Comparison of ENCODE assay signal across 20 mouse cellular contexts in the genomic region with DNA sequence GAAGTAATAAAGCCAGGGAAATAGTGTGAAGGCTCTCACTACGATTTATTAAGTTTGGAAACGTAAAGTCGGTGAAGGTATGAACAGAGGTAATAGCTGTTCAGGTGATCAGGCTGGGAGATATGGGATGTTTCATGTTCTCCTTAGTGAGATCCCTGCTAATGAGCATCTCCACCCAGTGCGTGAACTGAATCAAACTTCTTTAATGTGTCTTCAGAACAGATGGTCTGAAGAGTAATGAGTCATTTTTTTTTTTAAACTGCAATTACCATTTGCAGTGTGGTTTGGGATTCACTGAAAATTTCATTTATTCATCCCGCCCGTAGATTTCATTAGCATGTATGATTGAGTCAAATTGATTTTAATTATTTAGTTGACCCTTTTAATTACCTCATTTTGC.
DNase-seq lines count a peak whose midpoint lies in the region; ATAC-seq and TF ChIP-seq lines count a peak whose summit lies in the region.
"Had no signal": no experiment of that assay in that cellular context is flagged by ENCODE, and none has a peak within 500 bp of the region (broad histone marks: within the 10 kb centered on the region; RNA-seq: fewer than 3 reads in every experiment).

No protein-coding gene starts in this region.

- H3K4me2 ChIP-seq in forebrain, embryonic 15.5 days (replicated peaks) = no peak overlapping the region
- no peak overlapping the region for H3K4me2 ChIP-seq in forebrain, postnatal 0 days (ENCODE audit: low read depth)
- H3K4me2 ChIP-seq in hindbrain, embryonic 16.5 days (ENCODE audit: low read length) = no peak overlapping the region
- H3K4me2 ChIP-seq in hindbrain, embryonic 14.5 days (replicated peaks) = no peak overlapping the region
- H3K4me2 ChIP-seq: embryonic facial prominence, embryonic 13.5 days; heart, embryonic 13.5 days; hindbrain, embryonic 13.5 days had no signal

- no peaks in the 10 kb centered on the region for H3K36me3 ChIP-seq in forebrain, embryonic 15.5 days
- no peaks in the 10 kb centered on the region for H3K36me3 ChIP-seq in forebrain, postnatal 0 days (ENCODE audit: insufficient read depth)
- no peaks in the 10 kb centered on the region for H3K36me3 ChIP-seq in hindbrain, embryonic 16.5 days (ENCODE audit: control insufficient read depth, insufficient read depth, low read length)
- no peaks in the 10 kb centered on the region for H3K36me3 ChIP-seq in hindbrain, embryonic 14.5 days (replicated peaks; ENCODE audit: control insufficient read depth, insufficient read depth)
- H3K36me3 ChIP-seq: embryonic facial prominence, embryonic 13.5 days; heart, embryonic 13.5 days; hindbrain, embryonic 13.5 days had no signal

- TF ChIP-seq CTCF in forebrain, postnatal 0 days (IDR thresholded peaks at IDR 0.05; ENCODE audit: low read depth) = no peak
- TF ChIP-seq CTCF in brain, embryonic 14.5 days (IDR thresholded peaks at IDR 0.05; ENCODE audit: borderline replicate concordance, extremely low read depth, insufficient read depth, insufficient read length) = no peak

- H3K4me3 ChIP-seq in forebrain, embryonic 15.5 days = no peak overlapping the region
- no peak overlapping the region for H3K4me3 ChIP-seq in forebrain, postnatal 0 days (ENCODE audit: low read depth, low read length)
- H3K4me3 ChIP-seq in hindbrain, embryonic 16.5 days (ENCODE audit: low read length) = no peak overlapping the region
- no peak overlapping the region for H3K4me3 ChIP-seq in hindbrain, embryonic 14.5 days (replicated peaks; ENCODE audit: low read length)
- H3K4me3 ChIP-seq: embryonic facial prominence, embryonic 13.5 days; gastrocnemius, adult 2 months; heart, embryonic 13.5 days; hindbrain, embryonic 13.5 days had no signal

- peaks cover 5% of the 10 kb centered on the region; the same call in 1 of the 2 replicates for H3K4me1 ChIP-seq in forebrain, embryonic 15.5 days
- H3K4me1 ChIP-seq in forebrain, postnatal 0 days (ENCODE audit: insufficient read depth) = no peaks in the 10 kb centered on the region
- H3K4me1 ChIP-seq in hindbrain, embryonic 16.5 days (ENCODE audit: control insufficient read depth, insufficient read depth, low read depth, low read length) = no peaks in the 10 kb centered on the region
- no peaks in the 10 kb centered on the region for H3K4me1 ChIP-seq in hindbrain, embryonic 14.5 days (replicated peaks; ENCODE audit: control insufficient read depth, insufficient read depth, low read length)
- H3K4me1 ChIP-seq: embryonic facial prominence, embryonic 13.5 days had no signal

- ATAC-seq in forebrain, embryonic 15.5 days (replicated peaks) = peak; percentile 51; the same call in 1 of the 2 replicates
- no peak for ATAC-seq in forebrain, postnatal 0 days
- peak; percentile 68 for ATAC-seq in hindbrain, embryonic 16.5 days
- ATAC-seq in hindbrain, embryonic 14.5 days (ENCODE audit: low FRiP score) = no peak

- no peak for TF ChIP-seq POLR2A in brain, embryonic 14.5 days (IDR thresholded peaks at IDR 0.05; ENCODE audit: borderline replicate concordance, extremely low read depth, insufficient read depth, insufficient read length, poor library complexity, severe bottlenecking)

- no peak overlapping the region for H3K9ac ChIP-seq in forebrain, embryonic 15.5 days (replicated peaks)
- H3K9ac ChIP-seq in forebrain, postnatal 0 days = no peak overlapping the region
- H3K9ac ChIP-seq in hindbrain, embryonic 16.5 days (ENCODE audit: low read depth, low read length) = no peak overlapping the region
- no peak overlapping the region for H3K9ac ChIP-seq in hindbrain, embryonic 14.5 days
- H3K9ac ChIP-seq: embryonic facial prominence, embryonic 13.5 days; heart, embryonic 13.5 days; hindbrain, embryonic 13.5 days had no signal

- WGBS in forebrain, embryonic 15.5 days = 61% methylated on average over 6 of the region's 6 CpGs
- WGBS in forebrain, postnatal 0 days = 56% methylated on average over 6 of the region's 6 CpGs
- 71% methylated on average over 6 of the region's 6 CpGs for WGBS in hindbrain, embryonic 16.5 days
- WGBS in hindbrain, embryonic 14.5 days = 77% methylated on average over 6 of the region's 6 CpGs

- H3K27me3 ChIP-seq in forebrain, embryonic 15.5 days = no peaks in the 10 kb centered on the region
- no peaks in the 10 kb centered on the region for H3K27me3 ChIP-seq in forebrain, postnatal 0 days (ENCODE audit: insufficient read depth, low read length)
- no peaks in the 10 kb centered on the region for H3K27me3 ChIP-seq in hindbrain, embryonic 16.5 days (replicated peaks; ENCODE audit: control insufficient read depth, insufficient read depth, low read length)
- no peaks in the 10 kb centered on the region for H3K27me3 ChIP-seq in hindbrain, embryonic 14.5 days (ENCODE audit: control insufficient read depth, insufficient read depth, low read length)
- H3K27me3 ChIP-seq: CH12.LX; embryonic facial prominence, embryonic 13.5 days; heart, embryonic 13.5 days; hindbrain, embryonic 13.5 days had no signal

- no peaks in the 10 kb centered on the region for H3K9me3 ChIP-seq in forebrain, embryonic 15.5 days
- H3K9me3 ChIP-seq in forebrain, postnatal 0 days (ENCODE audit: low read length) = no peaks in the 10 kb centered on the region
- no peaks in the 10 kb centered on the region for H3K9me3 ChIP-seq in hindbrain, embryonic 16.5 days (ENCODE audit: control insufficient read depth, low read length)
- no peaks in the 10 kb centered on the region for H3K9me3 ChIP-seq in hindbrain, embryonic 14.5 days (ENCODE audit: control insufficient read depth, low read length)
- H3K9me3 ChIP-seq: embryonic facial prominence, embryonic 13.5 days; heart, embryonic 13.5 days; hindbrain, embryonic 13.5 days had no signal

- H3K27ac ChIP-seq in forebrain, embryonic 15.5 days (replicated peaks) = no peak overlapping the region
- H3K27ac ChIP-seq in forebrain, postnatal 0 days (ENCODE audit: low read depth, low read length) = no peak overlapping the region
- no peak overlapping the region for H3K27ac ChIP-seq in hindbrain, embryonic 16.5 days (ENCODE audit: low read depth, low read length)
- H3K27ac ChIP-seq in hindbrain, embryonic 14.5 days = no peak overlapping the region
- H3K27ac ChIP-seq: embryonic facial prominence, embryonic 13.5 days; gastrocnemius, adult 2 months; heart, embryonic 13.5 days; hindbrain, embryonic 13.5 days had no signal

- no peak for DNase-seq in forebrain, postnatal 0 days
- DNase-seq in hindbrain, embryonic 14.5 days (ENCODE audit: low spot score) = no peak
- peak; percentile 58 for DNase-seq in Muller cell, postnatal 12 days (ENCODE audit: inconsistent ontology term)
- DNase-seq in brain, embryonic 14.5 days (ENCODE audit: low read depth) = peak; percentile 61
- DNase-seq in cerebellum, postnatal 10 days = no peak
- DNase-seq: adrenal gland, adult 2 months; adrenal gland, postnatal 25 days; cerebellum, adult 11 months; cerebellum, adult 8-10 months; cerebellum, postnatal 36 days; gastrocnemius, adult 2 months; gastrocnemius, postnatal 25 days; heart, postnatal 36 days; kidney, adult 11 months had no signal

Comparison
In these comparisons a context has a peak if more than half of its experiments do, and no peak if none do; other contexts are left out.
1. ATAC-seq: peak in forebrain, embryonic 15.5 days (single experiment) and hindbrain, embryonic 16.5 days (single experiment); none in forebrain, postnatal 0 days (single experiment) and hindbrain, embryonic 14.5 days (single experiment).
2. DNase-seq: peak in Muller cell, postnatal 12 days (single experiment) and brain, embryonic 14.5 days (single experiment); none in forebrain, postnatal 0 days (single experiment), hindbrain, embryonic 14.5 days (single experiment) and cerebellum, postnatal 10 days (0 of 2).